Mouse (Mus musculus): ENCODE measurements around the gene D2hgdh. TPM values are rescaled to one million over a fixed set of nuclear protein-coding genes. Genes with fewer than 3 reads are reported as not detected.

D2hgdh gene
- 10 to 100 TPM; 32.9 to 46.5 TPM for total RNA-seq (2021)

GRCm38 (mm10) chr1:93824609-93825008 is at the start of gene D2hgdh:
D2hgdh (plus strand) TSS chr1:93824909.
- intact Hi-C loops (cut with DNase I), result no loop called here
- no peak for DNase-seq

- DNase-seq, result no peak
- intact Hi-C loops (cut with DNase I), result no loop called here
Observed at GRCm38 (mm10) chr1:93776686-93777085, 48.0 kb upstream of the D2hgdh start.

- no peak for DNase-seq
- intact Hi-C loops (cut with DNase I), result no loop called here
Observed at GRCm38 (mm10) chr1:93786912-93787311, 37.8 kb upstream of the D2hgdh start.

GRCm38 (mm10) chr1:93794526-93794925 is 30.2 kb upstream of the D2hgdh start:
- DNase-seq, result no peak
- intact Hi-C loops (cut with DNase I), result no loop called here

GRCm38 (mm10) chr1:93795886-93796285 is 28.8 kb upstream of the D2hgdh start:
- DNase-seq, result no peak
- intact Hi-C loops (cut with DNase I), result no loop called here

- intact Hi-C loops (cut with DNase I), result loop anchor here (2.0 to 10.0 kb wide), 3 partner anchors 46 to 286 kb away; partner anchors contain the start of genes Farp2 and Thap4
- no peak for DNase-seq
Observed at GRCm38 (mm10) chr1:93800670-93801503, 23.8 kb upstream of the D2hgdh start.

- DNase-seq, result peak; percentile 86 to 91
- intact Hi-C loops (cut with DNase I), result loop anchor here (2.0 to 10.0 kb wide), 4 partner anchors 47 to 287 kb away; partner anchors contain the start of genes Farp2 and Thap4
Observed at GRCm38 (mm10) chr1:93801741-93802238, 22.9 kb upstream of the D2hgdh start, which contains the start of gene Dtymk. Dtymk (minus strand) TSS chr1:93801934.

- DNase-seq, result no peak
- intact Hi-C loops (cut with DNase I), result loop anchor here (2.0 to 10.0 kb wide), 3 partner anchors 134 to 288 kb away; partner anchors contain the start of gene Farp2
Observed at GRCm38 (mm10) chr1:93802771-93803170, 21.9 kb upstream of the D2hgdh start.

- peak; percentile 100 for DNase-seq
- intact Hi-C loops (cut with DNase I), result loop anchor here (2.0 to 10.0 kb wide), 4 partner anchors 19 to 289 kb away; partner anchors contain the start of gene Farp2
Observed at GRCm38 (mm10) chr1:93803556-93804507, 20.9 kb upstream of the D2hgdh start, which contains the start of gene Ing5. Ing5 (plus strand) TSS chr1:93803965.

- DNase-seq, result no peak
Observed at GRCm38 (mm10) chr1:93804818-93805217, 19.9 kb upstream of the D2hgdh start.

GRCm38 (mm10) chr1:93805221-93805951 is 19.3 kb upstream of the D2hgdh start:
- DNase-seq, result no peak
- intact Hi-C loops (cut with DNase I), result loop anchor here (2.0 to 10.0 kb wide), 2 partner anchors 17 to 291 kb away; partner anchors contain the start of gene Farp2

More at GRCm38 (mm10) chr1:93804818-93805217, 19.9 kb upstream of the D2hgdh start:
- intact Hi-C loops (cut with DNase I), result loop anchor here (2.0 to 10.0 kb wide), 3 partner anchors 18 to 290 kb away; partner anchors contain the start of gene Farp2

GRCm38 (mm10) chr1:93808871-93809270 is 15.8 kb upstream of the D2hgdh start:
- intact Hi-C loops (cut with DNase I), result loop anchor here (10.0 kb wide), 1 partner anchor 294 kb away; the partner anchor contains the start of gene Farp2
- DNase-seq, result no peak

GRCm38 (mm10) chr1:93810011-93810410 is 14.7 kb upstream of the D2hgdh start:
- DNase-seq, result no peak
- intact Hi-C loops (cut with DNase I), result no loop called here

- intact Hi-C loops (cut with DNase I), result no loop called here
- no peak for DNase-seq
Observed at GRCm38 (mm10) chr1:93811495-93812039, 13.1 kb upstream of the D2hgdh start.

GRCm38 (mm10) chr1:93817823-93818532 is 6.7 kb upstream of the D2hgdh start:
- intact Hi-C loops (cut with DNase I), result no loop called here
- DNase-seq, result no peak

- no peak for DNase-seq
- intact Hi-C loops (cut with DNase I), result no loop called here
Observed at GRCm38 (mm10) chr1:93818722-93819121, 6.0 kb upstream of the D2hgdh start.

GRCm38 (mm10) chr1:93823796-93824495 is 763 bp upstream of the D2hgdh start:
- DNase-seq, result no peak
- intact Hi-C loops (cut with DNase I), result loop anchor here (2.0 kb wide), 1 partner anchor 19 kb away; no protein-coding TSS in a partner anchor
